Mouse (Mus musculus): ENCODE measurements around the gene Hist2h3c2. TPM values are rescaled to one million over a fixed set of nuclear protein-coding genes. Genes with fewer than 3 reads are reported as not detected.
A peak's percentile ranks its signal among the peaks of the same experiment; 100 is the strongest.
"Not testable (repeated sequence)": the region's sequence is repeated elsewhere in the genome, so short reads cannot be mapped to it uniquely, and the experiment has no call there.

Gene Hist2h3c2
- polyA plus RNA-seq, 1 experiment from 2014 or later, result 5.3 TPM

DNA sequence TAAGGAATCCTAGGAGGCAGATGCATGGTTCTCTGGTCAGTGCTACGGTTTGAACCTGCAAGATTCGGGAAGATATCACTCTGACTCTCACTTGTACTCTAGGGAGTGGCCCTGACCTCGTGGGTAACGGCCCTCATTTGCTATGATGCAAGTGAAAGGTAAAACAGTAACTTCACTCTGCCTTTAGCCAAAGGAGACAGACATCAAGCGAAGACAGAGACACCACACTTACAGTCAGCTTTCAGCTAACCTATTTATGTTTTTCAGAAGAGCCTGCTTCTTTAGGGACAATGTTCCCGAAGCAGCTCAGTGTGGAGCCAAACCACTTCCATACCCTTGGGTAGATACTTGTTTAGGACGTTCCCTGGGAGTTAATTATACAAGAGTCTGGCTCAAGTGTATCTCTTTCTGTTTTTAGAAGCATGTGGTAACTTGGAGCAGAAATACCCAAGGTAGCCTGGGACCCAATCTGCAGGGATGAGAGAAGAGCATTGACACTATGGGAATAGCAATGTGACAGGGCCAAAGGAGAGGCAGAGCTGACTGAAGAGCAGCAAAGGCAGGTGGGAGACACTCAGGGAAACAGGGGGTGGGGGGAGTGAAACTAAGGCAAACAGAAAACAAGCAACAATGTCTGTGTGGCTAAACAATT lies 5.1 kb upstream of the Hist2h3c2 start:
- peak overlapping the region; percentile 74 for H3K4me2 ChIP-seq (ENCODE audit: low read depth, low read length)
- no peaks in the 10 kb centered on the region for H3K9me3 ChIP-seq (ENCODE audit: control insufficient read depth, low read length)
- peak overlapping the region; percentile 98 for H3K27ac ChIP-seq (replicated peaks; ENCODE audit: low read depth, low read length)
- peak overlapping the region; percentile 82 for H3K9ac ChIP-seq (ENCODE audit: low read depth, low read length)
- DNase-seq (ENCODE audit: low spot score), result no peak
- ATAC-seq (ENCODE audit: low read depth), result no peak
- H3K4me3 ChIP-seq (ENCODE audit: low read depth, low read length), result peak overlapping the region; percentile 54; the same call in 1 of the 2 replicates
- 78% methylated on average over 7 of the region's 7 CpGs for WGBS
- H3K4me1 ChIP-seq (ENCODE audit: control insufficient read depth, insufficient read depth, low read length), result peaks cover 21% of the 10 kb centered on the region
- H3K27me3 ChIP-seq (replicated peaks; ENCODE audit: control insufficient read depth, insufficient read depth, low read length), result no peaks in the 10 kb centered on the region
- H3K36me3 ChIP-seq (ENCODE audit: control insufficient read depth, insufficient read depth, low read length), result no peaks in the 10 kb centered on the region

DNA sequence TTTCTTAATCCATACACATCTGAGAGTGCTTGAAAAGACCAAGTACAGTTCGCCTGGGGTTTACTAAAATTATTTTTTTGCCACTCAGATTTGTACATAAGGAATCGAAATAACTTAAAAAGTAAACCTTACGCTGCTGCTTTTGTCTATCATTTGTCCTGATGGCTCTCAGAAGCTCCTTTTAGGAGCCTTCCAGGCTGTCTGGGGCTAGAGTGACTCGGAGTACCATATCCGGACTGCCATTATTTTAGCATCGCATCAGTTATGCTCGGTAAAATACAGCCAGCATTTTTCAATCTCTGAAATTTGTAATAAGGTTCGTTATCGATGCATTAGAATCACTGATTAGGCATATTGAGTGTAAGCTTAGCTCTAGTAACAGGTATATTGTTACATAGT lies 1.9 kb upstream of the Hist2h3c2 start:
- Histone ChIP-seq H3K36me3 (ENCODE audit: control insufficient read depth, insufficient read depth, low read length) (no peaks in the 10 kb centered on the region), H3K27me3 (replicated peaks; ENCODE audit: control insufficient read depth, insufficient read depth, low read length) (no peaks in the 10 kb centered on the region), H3K4me1 (ENCODE audit: control insufficient read depth, insufficient read depth, low read length) (peaks cover 29% of the 10 kb centered on the region), H3K9ac (ENCODE audit: low read depth, low read length) (peak overlapping the region; percentile 62), H3K27ac (replicated peaks; ENCODE audit: low read depth, low read length) (peak overlapping the region; percentile 95), H3K4me3 (ENCODE audit: low read depth, low read length) (peak overlapping the region; percentile 29), H3K9me3 (ENCODE audit: control insufficient read depth, low read length) (no peaks in the 10 kb centered on the region), H3K4me2 (ENCODE audit: low read depth, low read length) (peak overlapping the region; percentile 52)
- 78% methylated on average over 9 of the region's 9 CpGs for WGBS
- DNase-seq (ENCODE audit: low spot score) (no peak), ATAC-seq (ENCODE audit: low read depth) (no peak)

DNA sequence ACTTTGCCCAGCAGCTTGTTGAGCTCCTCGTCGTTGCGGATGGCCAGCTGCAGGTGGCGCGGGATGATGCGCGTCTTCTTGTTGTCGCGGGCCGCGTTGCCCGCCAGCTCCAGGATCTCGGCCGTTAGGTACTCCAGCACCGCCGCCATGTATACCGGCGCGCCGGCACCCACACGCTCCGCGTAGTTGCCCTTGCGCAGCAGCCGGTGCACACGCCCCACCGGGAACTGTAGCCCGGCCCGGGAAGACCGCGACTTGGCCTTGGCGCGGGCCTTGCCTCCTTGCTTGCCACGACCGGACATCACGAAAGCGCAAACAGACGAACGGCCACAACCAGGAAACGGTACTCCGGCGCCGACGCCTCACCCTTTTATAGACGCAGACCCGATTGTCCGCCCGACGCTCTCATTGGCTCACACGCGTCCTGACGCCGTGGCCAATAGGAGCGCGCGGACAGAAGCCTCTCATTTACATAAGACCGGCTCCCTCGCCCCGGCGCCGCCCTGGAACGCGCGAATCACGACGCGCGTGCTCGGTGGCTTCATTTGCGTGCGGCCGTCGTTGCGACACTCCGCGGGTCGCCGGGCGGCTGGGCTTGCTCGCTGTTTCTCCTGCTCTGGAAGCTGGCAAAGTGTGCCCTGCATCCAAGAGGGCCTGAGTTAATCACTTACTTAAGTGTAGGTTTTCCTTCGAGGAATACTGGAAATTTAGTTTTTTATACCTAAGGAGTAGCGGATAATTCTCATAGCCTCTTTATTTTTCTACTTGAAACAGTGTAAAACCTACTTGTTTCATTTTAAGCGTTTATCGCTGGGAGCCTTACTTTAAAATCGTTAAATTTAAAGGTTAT lies 1.2 kb upstream of the Hist2h3c2 start, which contains the start of gene Hist2h2aa2:
TSS of gene Hist2h2aa2 (minus strand) at position 328 of the 850 bp plus-strand sequence.
- H3K27me3 ChIP-seq (replicated peaks; ENCODE audit: control insufficient read depth, insufficient read depth, low read length); H3K9me3 ChIP-seq (ENCODE audit: control insufficient read depth, low read length); H3K36me3 ChIP-seq (ENCODE audit: control insufficient read depth, insufficient read depth, low read length): not testable (repeated sequence)
- Histone ChIP-seq H3K27ac (replicated peaks; ENCODE audit: low read depth, low read length) (peak within 1 kb of the TSS; percentile 95), H3K4me1 (ENCODE audit: control insufficient read depth, insufficient read depth, low read length) (peaks cover 29% of the 10 kb centered on the region), H3K9ac (ENCODE audit: low read depth, low read length) (peak within 1 kb of the TSS; percentile 62), H3K4me2 (ENCODE audit: low read depth, low read length) (peak within 1 kb of the TSS; percentile 52), H3K4me3 (ENCODE audit: low read depth, low read length) (peak within 1 kb of the TSS; percentile 31)
- DNase-seq (ENCODE audit: low spot score) (peak; percentile 80), ATAC-seq (ENCODE audit: low read depth) (peak; percentile 82)
- WGBS, result 20% methylated on average over 6 of the region's 85 CpGs

DNA sequence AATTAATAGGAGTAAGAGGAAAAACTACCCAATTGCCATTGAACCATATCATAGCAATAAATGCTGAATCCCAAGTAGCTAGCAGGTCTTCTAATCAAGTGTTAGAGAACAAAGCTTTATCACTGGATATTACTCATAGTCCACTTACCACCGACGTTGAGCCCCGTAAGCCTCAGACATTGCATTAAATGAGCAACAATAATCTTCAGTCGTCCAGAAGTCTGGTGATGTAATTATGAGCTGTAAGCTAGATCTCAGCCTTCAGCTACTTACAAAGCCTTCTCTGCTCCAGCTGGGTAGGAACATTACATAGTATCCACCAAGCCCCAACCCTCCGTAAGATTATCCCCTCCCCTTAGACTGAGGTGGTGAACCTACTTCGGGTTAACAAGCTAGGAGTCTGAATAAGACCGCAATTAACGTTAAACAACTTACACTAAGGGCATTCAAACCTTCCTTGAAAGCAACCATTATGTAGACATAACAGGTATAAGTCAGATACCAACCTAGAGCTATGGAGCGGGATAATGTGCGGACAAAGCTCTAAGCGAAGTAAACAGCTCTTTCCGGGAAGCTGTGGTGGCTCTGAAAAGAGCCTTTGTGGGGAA lies 919 bp downstream of the Hist2h3c2 start:
- H3K4me2 ChIP-seq (ENCODE audit: low read depth, low read length), result peak overlapping the region; percentile 62
- H3K9ac ChIP-seq (ENCODE audit: low read depth, low read length), result peak overlapping the region; percentile 70
- peak overlapping the region; percentile 47 for H3K4me3 ChIP-seq (ENCODE audit: low read depth, low read length)
- ATAC-seq (ENCODE audit: low read depth) (no peak), DNase-seq (ENCODE audit: low spot score) (peak; percentile 45)
- H3K27me3 ChIP-seq (replicated peaks; ENCODE audit: control insufficient read depth, insufficient read depth, low read length), result no peaks in the 10 kb centered on the region
- no peaks in the 10 kb centered on the region for H3K36me3 ChIP-seq (ENCODE audit: control insufficient read depth, insufficient read depth, low read length)
- H3K4me1 ChIP-seq (ENCODE audit: control insufficient read depth, insufficient read depth, low read length), result peaks cover 17% of the 10 kb centered on the region
- H3K9me3 ChIP-seq (ENCODE audit: control insufficient read depth, low read length), result no peaks in the 10 kb centered on the region
- WGBS, result under 1% methylated on average over 12 of the region's 12 CpGs
- H3K27ac ChIP-seq (replicated peaks; ENCODE audit: low read depth, low read length), result peak overlapping the region; percentile 81

DNA sequence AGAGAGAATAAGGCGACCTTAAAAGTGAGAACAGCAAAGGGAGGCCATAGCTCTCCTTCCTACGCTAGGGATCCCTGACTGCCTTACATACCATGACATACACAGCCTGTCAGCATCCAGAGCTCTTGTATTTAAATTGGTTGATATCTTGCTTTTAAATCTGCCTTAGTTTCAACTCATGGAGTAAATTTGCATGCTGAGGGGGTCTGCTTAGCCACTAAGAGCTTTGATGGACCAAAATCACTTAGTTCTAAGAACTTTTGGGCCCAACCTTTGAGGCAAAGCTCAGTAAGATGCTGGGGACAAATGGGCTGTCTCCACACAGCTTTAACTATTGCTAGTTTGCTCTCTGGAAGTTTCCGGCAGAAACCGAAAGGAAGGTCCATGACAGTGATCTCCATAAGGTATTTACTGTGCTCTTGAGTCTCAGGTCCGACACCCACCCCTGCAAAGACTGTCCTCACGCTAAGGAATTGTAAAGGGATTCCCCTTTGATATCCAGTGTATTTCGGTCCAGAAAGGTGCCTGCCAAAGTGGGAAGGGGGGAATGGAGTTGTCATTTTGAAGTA lies 1.5 kb downstream of the Hist2h3c2 start:
- H3K9ac ChIP-seq (ENCODE audit: low read depth, low read length), result peak overlapping the region; percentile 70
- 22% methylated on average over 7 of the region's 7 CpGs for WGBS
- peaks cover 17% of the 10 kb centered on the region for H3K4me1 ChIP-seq (ENCODE audit: control insufficient read depth, insufficient read depth, low read length)
- H3K27ac ChIP-seq (replicated peaks; ENCODE audit: low read depth, low read length), result peak overlapping the region; percentile 81
- H3K4me2 ChIP-seq (ENCODE audit: low read depth, low read length), result peak overlapping the region; percentile 62
- H3K36me3 ChIP-seq (ENCODE audit: control insufficient read depth, insufficient read depth, low read length), result no peaks in the 10 kb centered on the region
- ATAC-seq (ENCODE audit: low read depth), result no peak
- peak overlapping the region; percentile 47 for H3K4me3 ChIP-seq (ENCODE audit: low read depth, low read length)
- H3K27me3 ChIP-seq (replicated peaks; ENCODE audit: control insufficient read depth, insufficient read depth, low read length), result no peaks in the 10 kb centered on the region
- DNase-seq (ENCODE audit: low spot score), result no peak
- H3K9me3 ChIP-seq (ENCODE audit: control insufficient read depth, low read length), result no peaks in the 10 kb centered on the region

DNA sequence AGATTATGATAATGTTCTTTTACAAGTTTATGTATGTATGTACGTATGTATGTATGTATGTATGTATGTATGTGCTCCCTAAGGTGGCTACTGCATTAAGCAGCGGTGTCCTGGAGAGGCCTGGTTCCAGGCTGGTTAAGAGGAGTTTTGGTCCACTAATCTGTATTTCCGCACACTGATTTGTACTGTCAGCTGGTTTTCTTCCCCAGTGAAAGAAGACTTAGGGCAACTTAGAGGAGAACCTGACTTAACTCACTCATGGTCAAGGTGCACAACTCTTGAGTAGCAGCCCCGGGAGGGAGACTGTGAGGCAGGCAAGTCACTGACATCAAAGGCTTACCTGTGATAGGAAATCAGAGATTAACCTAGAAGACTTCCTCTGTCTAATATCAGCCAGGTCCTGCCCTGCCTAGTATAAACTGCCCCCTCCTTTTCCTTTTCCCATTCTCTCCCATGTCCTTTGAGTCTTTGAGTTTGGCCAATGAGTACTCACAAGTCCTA lies 2.0 kb downstream of the Hist2h3c2 start:
- ATAC-seq (ENCODE audit: low read depth), result no peak
- Histone ChIP-seq H3K9ac (ENCODE audit: low read depth, low read length) (peak overlapping the region; percentile 70; the same call in 1 of the 2 replicates), H3K4me1 (ENCODE audit: control insufficient read depth, insufficient read depth, low read length) (peaks cover 17% of the 10 kb centered on the region), H3K4me3 (ENCODE audit: low read depth, low read length) (peak overlapping the region; percentile 47), H3K27ac (replicated peaks; ENCODE audit: low read depth, low read length) (peak overlapping the region; percentile 81), H3K36me3 (ENCODE audit: control insufficient read depth, insufficient read depth, low read length) (no peaks in the 10 kb centered on the region), H3K27me3 (replicated peaks; ENCODE audit: control insufficient read depth, insufficient read depth, low read length) (no peaks in the 10 kb centered on the region), H3K9me3 (ENCODE audit: control insufficient read depth, low read length) (no peaks in the 10 kb centered on the region), H3K4me2 (ENCODE audit: low read depth, low read length) (peak overlapping the region; percentile 62)
- DNase-seq (ENCODE audit: low spot score), result no peak
- WGBS, result 79% methylated on average over 4 of the region's 4 CpGs

DNA sequence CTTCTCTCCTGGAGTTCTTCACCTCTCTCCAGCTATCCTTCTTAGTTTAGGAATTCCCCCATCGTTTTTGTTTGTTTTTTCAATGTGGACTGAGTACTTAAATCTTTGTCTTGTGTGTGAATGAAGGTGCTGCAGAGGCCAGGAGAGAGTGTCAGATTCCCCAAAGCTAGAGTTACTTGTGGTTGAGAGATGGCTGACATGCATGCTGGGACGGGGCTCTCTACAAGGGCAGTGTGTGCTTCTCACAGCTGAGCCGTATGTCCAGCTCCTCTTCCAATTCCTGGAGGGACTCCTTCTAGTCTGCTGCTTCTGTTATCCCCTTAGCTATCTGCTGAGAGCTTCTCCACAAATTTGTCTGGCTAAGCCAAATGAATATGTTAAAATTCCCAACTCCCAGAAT lies 3.1 kb downstream of the Hist2h3c2 start:
- no peaks in the 10 kb centered on the region for H3K36me3 ChIP-seq (ENCODE audit: control insufficient read depth, insufficient read depth, low read length)
- H3K27me3 ChIP-seq (replicated peaks; ENCODE audit: control insufficient read depth, insufficient read depth, low read length), result no peaks in the 10 kb centered on the region
- ATAC-seq (ENCODE audit: low read depth), result no peak
- no peaks in the 10 kb centered on the region for H3K9me3 ChIP-seq (ENCODE audit: control insufficient read depth, low read length)
- WGBS, result 48% methylated on average over 3 of the region's 3 CpGs
- H3K4me2 ChIP-seq (ENCODE audit: low read depth, low read length), result no peak overlapping the region
- no peak overlapping the region for H3K27ac ChIP-seq (replicated peaks; ENCODE audit: low read depth, low read length)
- DNase-seq (ENCODE audit: low spot score), result no peak
- H3K4me3 ChIP-seq (ENCODE audit: low read depth, low read length), result no peak overlapping the region
- H3K4me1 ChIP-seq (ENCODE audit: control insufficient read depth, insufficient read depth, low read length), result peaks cover 15% of the 10 kb centered on the region
- H3K9ac ChIP-seq (ENCODE audit: low read depth, low read length), result no peak overlapping the region

DNA sequence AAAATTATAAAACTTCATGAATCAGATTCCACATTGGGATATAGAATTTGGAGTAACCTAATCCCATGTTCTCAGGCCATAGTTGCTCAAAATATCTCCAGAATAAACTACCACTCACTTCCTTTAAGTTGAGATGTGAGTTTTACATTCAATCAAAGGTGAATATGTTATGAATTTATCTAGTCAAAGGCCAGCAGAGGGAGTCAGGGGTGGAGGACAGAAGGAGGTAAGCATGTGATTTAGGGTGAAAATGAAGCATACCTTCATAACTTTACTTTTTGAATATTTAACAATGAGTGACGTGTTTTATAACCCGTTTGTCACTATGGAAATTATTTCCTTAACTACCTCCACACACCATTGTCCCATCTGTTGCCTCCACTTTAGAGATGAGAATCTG lies 4.0 kb downstream of the Hist2h3c2 start:
- Histone ChIP-seq H3K27ac (replicated peaks; ENCODE audit: low read depth, low read length) (no peak overlapping the region), H3K4me2 (ENCODE audit: low read depth, low read length) (no peak overlapping the region), H3K4me3 (ENCODE audit: low read depth, low read length) (no peak overlapping the region), H3K4me1 (ENCODE audit: control insufficient read depth, insufficient read depth, low read length) (peaks cover 12% of the 10 kb centered on the region), H3K9ac (ENCODE audit: low read depth, low read length) (no peak overlapping the region), H3K27me3 (replicated peaks; ENCODE audit: control insufficient read depth, insufficient read depth, low read length) (no peaks in the 10 kb centered on the region), H3K9me3 (ENCODE audit: control insufficient read depth, low read length) (no peaks in the 10 kb centered on the region), H3K36me3 (ENCODE audit: control insufficient read depth, insufficient read depth, low read length) (no peaks in the 10 kb centered on the region)
- WGBS, result 96% methylated on average over 2 of the region's 2 CpGs
- DNase-seq (ENCODE audit: low spot score) (no peak), ATAC-seq (ENCODE audit: low read depth) (no peak)
